Mouse (Mus musculus) retina, embryonic 14.5 days (tissue): ENCODE measurements around the gene Plekhm2.

Source experiments
- DNase-seq: peaks from one replicate; pipeline ENCODE4 v3.0.0-alpha.2; 2015; ENCODE audit warnings: low spot score

Plekhm2 gene

GRCm38 (mm10) chr4:141602523-141603223 lies 62.0 kb downstream of the Plekhm2 start:
- no peak for DNase-seq

- no peak for DNase-seq
These were observed 63.4 kb downstream of the Plekhm2 start for GRCm38 (mm10) chr4:141601148-141601862.

GRCm38 (mm10) chr4:141600364-141600763 lies 64.3 kb downstream of the Plekhm2 start:
- peak; percentile 30 for DNase-seq

- peak; percentile 48 for DNase-seq
These were observed 65.2 kb downstream of the Plekhm2 start for GRCm38 (mm10) chr4:141599251-141600141.

GRCm38 (mm10) chr4:141598894-141599250 lies 65.8 kb downstream of the Plekhm2 start:
- no peak for DNase-seq

- DNase-seq: peak; percentile 41
These were observed 66.4 kb downstream of the Plekhm2 start for GRCm38 (mm10) chr4:141598199-141598893.

GRCm38 (mm10) chr4:141596700-141597328 lies 67.9 kb downstream of the Plekhm2 start:
- DNase-seq: no peak

GRCm38 (mm10) chr4:141595605-141596268 lies 69.0 kb downstream of the Plekhm2 start:
- no peak for DNase-seq

GRCm38 (mm10) chr4:141595138-141595537 lies 69.6 kb downstream of the Plekhm2 start:
- DNase-seq: no peak

GRCm38 (mm10) chr4:141591547-141591946 lies 73.2 kb downstream of the Plekhm2 start:
- peak; percentile 49 for DNase-seq

GRCm38 (mm10) chr4:141583919-141584318 lies 80.8 kb downstream of the Plekhm2 start:
- DNase-seq: no peak

- DNase-seq: no peak
These were observed 83.6 kb downstream of the Plekhm2 start for GRCm38 (mm10) chr4:141581051-141581450.

- no peak for DNase-seq
These were observed 85.9 kb downstream of the Plekhm2 start for GRCm38 (mm10) chr4:141578833-141579232.

- no peak for DNase-seq
These were observed 87.8 kb downstream of the Plekhm2 start for GRCm38 (mm10) chr4:141576877-141577276.

- DNase-seq: no peak
These were observed 88.3 kb downstream of the Plekhm2 start for GRCm38 (mm10) chr4:141576404-141576803.
